Mouse (Mus musculus): Measurements from ENCODE around the gene Zfp58. TPM values are rescaled to one million over a fixed set of nuclear protein-coding genes. Genes with fewer than 3 reads are reported as not detected.

Gene Zfp58
- polyA plus RNA-seq (2012; rRNA removed) (4.9 and 7.7 TPM in 2 replicates), polyA plus RNA-seq (2014; fragmentation: Nextera tagmentation; extraction: Ambion mirVana) (15.1 and 15.3 TPM in 2 replicates)

DNA sequence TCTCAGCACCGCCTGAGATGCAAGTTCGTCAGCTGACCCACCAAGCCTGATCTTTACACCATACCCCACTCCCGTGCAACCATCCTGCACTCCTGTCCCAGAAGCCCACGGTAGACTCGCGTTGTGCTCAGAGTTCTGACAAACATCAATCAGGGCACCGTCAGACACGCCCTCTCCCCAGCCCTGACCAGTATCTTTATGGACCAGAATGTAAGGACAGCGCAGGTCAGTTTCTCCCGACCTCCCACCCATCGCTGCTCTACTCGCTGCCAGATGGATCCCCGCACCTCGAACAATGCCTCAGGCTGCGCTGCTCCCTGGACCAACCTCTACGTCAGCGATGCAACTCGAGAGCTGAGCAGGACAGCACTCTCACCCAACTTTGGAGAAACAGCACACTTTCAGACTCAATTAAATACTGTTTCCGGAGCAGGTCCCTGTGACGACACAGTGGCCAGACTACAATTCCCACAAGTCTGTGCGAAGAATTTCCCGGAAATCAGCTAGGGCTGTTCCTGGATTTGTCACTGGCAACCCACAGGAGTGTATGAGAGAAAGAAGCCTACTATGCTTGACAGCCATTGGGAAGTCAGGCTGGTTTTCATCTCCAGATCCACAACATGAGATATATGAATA is at the start of gene Zfp58:
Gene Zfp58 (minus strand): TSS at position 472 of the 636 bp plus-strand sequence.
- 2% methylated on average over 22 of the region's 22 CpGs for WGBS
- ATAC-seq (ENCODE audit: low FRiP score, low read depth) (peak; percentile 96), DNase-seq (ENCODE audit: low spot score) (peak; percentile 92)
- H3K4me2 ChIP-seq (replicated peaks; ENCODE audit: low read depth, low read length, severe bottlenecking), result peak within 1 kb of the TSS; percentile 60
- H3K27me3 ChIP-seq (ENCODE audit: control insufficient read depth, insufficient read depth, low read length), result no peaks in the 10 kb centered on the region
- TF ChIP-seq POLR2A (IDR thresholded peaks at IDR 0.05; ENCODE audit: borderline replicate concordance, extremely low read depth, insufficient read depth, insufficient read length), result 0 out of 2 replicates have a peak, but pooled peaks have one; percentile 22
- H3K4me1 ChIP-seq (ENCODE audit: control insufficient read depth, insufficient read depth, low read length), result peaks cover 6% of the 10 kb centered on the region
- peaks cover 2% of the 10 kb centered on the region; the same call in 1 of the 2 replicates for H3K36me3 ChIP-seq (ENCODE audit: control insufficient read depth, insufficient read depth, low read length)
- 0 out of 2 replicates have a peak within 1 kb of the TSS, but pooled peaks have one; percentile 27 for H3K27ac ChIP-seq (replicated peaks; ENCODE audit: low read depth, low read length)
- H3K9ac ChIP-seq (ENCODE audit: low read depth, low read length, severe bottlenecking), result peak within 1 kb of the TSS; percentile 77
- H3K4me3 ChIP-seq (replicated peaks; ENCODE audit: low read length), result peak within 1 kb of the TSS; percentile 75
- H3K9me3 ChIP-seq (ENCODE audit: control insufficient read depth, low read length), result no peaks in the 10 kb centered on the region

DNA sequence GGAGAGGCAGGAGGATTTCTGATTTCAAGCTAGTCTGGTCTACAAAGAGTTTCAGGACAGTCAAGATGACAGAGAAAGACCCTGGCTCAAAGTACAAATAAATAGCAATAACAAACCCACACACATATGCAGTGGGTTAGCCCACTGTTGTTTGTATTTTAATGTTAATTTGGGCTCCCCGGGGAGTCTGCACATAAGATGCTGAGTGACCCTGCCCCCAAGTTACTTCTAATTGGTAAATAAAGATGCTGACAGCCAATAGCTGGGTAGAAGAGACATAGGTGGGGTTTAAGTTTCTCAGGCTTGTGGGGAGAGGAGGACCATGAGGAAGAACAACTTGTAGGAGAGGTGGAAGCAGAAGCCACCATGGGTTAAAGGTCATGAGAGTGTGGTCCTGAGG is 45.6 kb upstream of the Zfp58 start:
- Histone ChIP-seq H3K27me3 (ENCODE audit: control insufficient read depth, insufficient read depth, low read length) (no peaks in the 10 kb centered on the region), H3K4me2 (replicated peaks; ENCODE audit: low read depth, low read length, severe bottlenecking) (no peak overlapping the region), H3K4me1 (ENCODE audit: control insufficient read depth, insufficient read depth, low read length) (no peaks in the 10 kb centered on the region), H3K36me3 (ENCODE audit: control insufficient read depth, insufficient read depth, low read length) (peaks cover 45% of the 10 kb centered on the region), H3K4me3 (replicated peaks; ENCODE audit: low read length) (no peak overlapping the region), H3K27ac (replicated peaks; ENCODE audit: low read depth, low read length) (no peak overlapping the region), H3K9ac (ENCODE audit: low read depth, low read length, severe bottlenecking) (no peak overlapping the region), H3K9me3 (ENCODE audit: control insufficient read depth, low read length) (peaks cover 11% of the 10 kb centered on the region; the same call in 1 of the 2 replicates)
- no peak for ATAC-seq (ENCODE audit: low FRiP score, low read depth)
- no peak for TF ChIP-seq POLR2A (IDR thresholded peaks at IDR 0.05; ENCODE audit: borderline replicate concordance, extremely low read depth, insufficient read depth, insufficient read length)
- DNase-seq (ENCODE audit: low spot score), result no peak
- WGBS, result 87% methylated on average over 1 of the region's 1 CpGs

DNA sequence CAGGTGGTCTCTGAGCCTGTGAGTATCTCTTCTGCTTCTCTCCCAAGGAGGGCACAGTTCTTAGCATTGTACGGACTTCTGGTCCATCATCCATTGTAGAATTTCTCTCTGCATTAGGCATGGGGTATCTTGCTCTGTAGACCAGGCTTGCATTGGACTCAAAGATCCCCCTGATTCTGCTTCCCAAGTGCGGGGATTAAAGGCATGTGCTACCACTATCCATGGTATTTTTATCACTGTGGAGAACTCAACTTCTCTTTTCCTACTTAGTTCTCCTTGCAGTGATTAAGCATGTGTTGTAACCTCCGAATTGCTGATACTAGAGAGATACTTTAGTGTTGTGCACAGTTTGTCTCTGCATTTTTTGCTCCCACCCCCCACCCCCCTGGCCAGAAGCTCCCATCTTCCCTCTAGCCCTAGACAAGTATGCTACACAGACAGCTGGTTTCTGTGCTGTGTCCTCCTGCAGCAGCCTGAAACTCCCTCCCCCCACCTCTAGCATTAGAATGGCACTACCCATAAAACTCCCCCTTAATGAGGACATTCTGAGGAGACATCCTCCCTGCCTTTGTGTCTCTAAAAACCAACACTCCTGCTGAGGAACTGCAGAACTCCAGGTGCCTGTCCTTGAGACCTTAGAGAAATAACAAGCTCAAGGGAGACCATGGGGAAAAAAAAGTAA is 26.8 kb upstream of the Zfp58 start:
- peaks cover 10% of the 10 kb centered on the region for H3K4me1 ChIP-seq (ENCODE audit: control insufficient read depth, insufficient read depth, low read length)
- no peaks in the 10 kb centered on the region for H3K36me3 ChIP-seq (ENCODE audit: control insufficient read depth, insufficient read depth, low read length)
- 74% methylated on average over 3 of the region's 3 CpGs for WGBS
- no peak overlapping the region for H3K4me2 ChIP-seq (replicated peaks; ENCODE audit: low read depth, low read length, severe bottlenecking)
- no peak overlapping the region for H3K4me3 ChIP-seq (replicated peaks; ENCODE audit: low read length)
- H3K9me3 ChIP-seq (ENCODE audit: control insufficient read depth, low read length), result no peaks in the 10 kb centered on the region
- H3K9ac ChIP-seq (ENCODE audit: low read depth, low read length, severe bottlenecking), result no peak overlapping the region
- ATAC-seq (ENCODE audit: low FRiP score, low read depth) (no peak), DNase-seq (ENCODE audit: low spot score) (no peak)
- no peaks in the 10 kb centered on the region for H3K27me3 ChIP-seq (ENCODE audit: control insufficient read depth, insufficient read depth, low read length)
- H3K27ac ChIP-seq (replicated peaks; ENCODE audit: low read depth, low read length), result no peak overlapping the region
- no peak for TF ChIP-seq POLR2A (IDR thresholded peaks at IDR 0.05; ENCODE audit: borderline replicate concordance, extremely low read depth, insufficient read depth, insufficient read length)

DNA sequence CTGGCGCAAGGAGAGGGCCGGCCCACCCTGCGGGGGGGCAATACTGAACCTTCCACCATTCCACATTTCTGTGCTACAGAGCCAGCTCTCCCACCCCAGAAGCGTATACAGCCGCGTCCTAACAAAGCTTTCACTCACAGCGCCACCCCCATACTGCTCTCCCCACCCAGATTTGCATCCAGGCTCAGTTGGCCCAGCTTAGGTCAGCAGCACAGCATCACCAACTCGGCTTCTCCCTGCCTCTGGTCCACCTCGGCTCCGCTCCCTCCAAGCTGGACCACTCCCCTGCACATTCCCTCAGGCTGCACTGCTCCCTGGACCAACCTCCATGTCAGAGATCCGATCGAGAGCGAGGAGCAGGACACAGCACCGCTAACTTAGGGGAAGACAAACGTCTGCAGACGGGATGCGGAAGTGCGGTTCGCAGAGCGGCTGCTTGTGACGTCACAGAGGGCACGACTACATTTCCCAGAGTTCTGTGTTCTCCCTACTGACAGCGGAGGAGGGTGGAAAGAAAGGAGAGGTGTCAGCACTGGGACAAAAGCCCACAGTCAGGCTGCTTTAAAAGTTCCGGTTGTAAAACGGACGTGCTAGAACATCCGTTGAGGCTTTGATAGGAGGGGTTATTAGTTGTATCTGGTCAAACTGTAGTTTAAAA is 25.5 kb upstream of the Zfp58 start, which contains the start of the genes Gm26965 and Zfp87:
Gene Gm26965 (minus strand): TSS at position 399 of the 658 bp plus-strand sequence.
Gene Zfp87 (minus strand): TSS at position 425 of the 658 bp plus-strand sequence.
- peak; percentile 98 for DNase-seq (ENCODE audit: low spot score)
- 0% methylated on average over 27 of the region's 27 CpGs for WGBS

DNA sequence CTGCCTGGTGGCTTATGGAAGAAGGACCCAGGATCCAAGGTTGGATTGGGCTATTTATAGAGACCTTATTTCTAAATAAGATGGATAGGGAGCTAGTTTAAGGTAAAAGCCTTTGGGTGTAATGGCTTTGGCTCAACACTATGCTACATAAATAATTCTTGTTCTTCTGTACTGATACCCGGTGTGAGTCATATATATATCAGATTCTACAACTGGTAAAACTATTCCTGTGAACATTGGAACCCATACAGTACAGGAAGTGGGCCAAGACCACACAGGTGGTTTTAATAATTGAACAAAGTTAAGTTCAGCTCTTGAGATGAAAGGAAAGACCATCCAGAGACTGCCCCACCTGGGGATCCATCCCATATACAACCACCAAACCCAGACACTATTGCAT is 553 bp upstream of the Zfp58 start:
- 80% methylated on average over 1 of the region's 1 CpGs for WGBS
- Histone ChIP-seq H3K4me1 (ENCODE audit: control insufficient read depth, insufficient read depth, low read length) (peaks cover 6% of the 10 kb centered on the region), H3K4me3 (replicated peaks; ENCODE audit: low read length) (0 out of 2 replicates have a peak overlapping the region, but pooled peaks have one; percentile 75), H3K9ac (ENCODE audit: low read depth, low read length, severe bottlenecking) (no peak overlapping the region), H3K27me3 (ENCODE audit: control insufficient read depth, insufficient read depth, low read length) (no peaks in the 10 kb centered on the region), H3K4me2 (replicated peaks; ENCODE audit: low read depth, low read length, severe bottlenecking) (no peak overlapping the region), H3K9me3 (ENCODE audit: control insufficient read depth, low read length) (no peaks in the 10 kb centered on the region), H3K27ac (replicated peaks; ENCODE audit: low read depth, low read length) (no peak overlapping the region), H3K36me3 (ENCODE audit: control insufficient read depth, insufficient read depth, low read length) (no peaks in the 10 kb centered on the region)
- TF ChIP-seq POLR2A (IDR thresholded peaks at IDR 0.05; ENCODE audit: borderline replicate concordance, extremely low read depth, insufficient read depth, insufficient read length), result no peak
- ATAC-seq (ENCODE audit: low FRiP score, low read depth), result no peak
- no peak for DNase-seq (ENCODE audit: low spot score)

More for the DNA sequence above, 25.5 kb upstream of the Zfp58 start, which contains the start of the genes Gm26965 and Zfp87:
- peak; percentile 99 for ATAC-seq (ENCODE audit: low FRiP score, low read depth)
- H3K4me3 ChIP-seq (replicated peaks; ENCODE audit: low read length), result peak within 1 kb of the TSS; percentile 90
- peak within 1 kb of the TSS; percentile 80 for H3K27ac ChIP-seq (replicated peaks; ENCODE audit: low read depth, low read length)
- no peaks in the 10 kb centered on the region for H3K27me3 ChIP-seq (ENCODE audit: control insufficient read depth, insufficient read depth, low read length)
- H3K9me3 ChIP-seq (ENCODE audit: control insufficient read depth, low read length), result no peaks in the 10 kb centered on the region
- peak within 1 kb of the TSS; percentile 73 for H3K4me2 ChIP-seq (replicated peaks; ENCODE audit: low read depth, low read length, severe bottlenecking)
- H3K4me1 ChIP-seq (ENCODE audit: control insufficient read depth, insufficient read depth, low read length), result peaks cover 10% of the 10 kb centered on the region
- peak; percentile 64; the same call in 1 of the 2 replicates for TF ChIP-seq POLR2A (IDR thresholded peaks at IDR 0.05; ENCODE audit: borderline replicate concordance, extremely low read depth, insufficient read depth, insufficient read length)
- peak within 1 kb of the TSS; percentile 78 for H3K9ac ChIP-seq (ENCODE audit: low read depth, low read length, severe bottlenecking)
- H3K36me3 ChIP-seq (ENCODE audit: control insufficient read depth, insufficient read depth, low read length), result 0 out of 2 replicates have a peak, but pooled peaks cover under 1% of the 10 kb centered on the region

Data from limb, embryonic 14.5 days (tissue).